Mouse (Mus musculus) C2C12 (cell line): ENCODE measurements around the gene Rbbp6. TPM values are rescaled to one million over a fixed set of nuclear protein-coding genes. Genes with fewer than 3 reads are reported as not detected.

ENCODE experiments used
- H3K27me3 ChIP-seq: one replicate; pipeline ENCODE4 v1.6.1; 2011; ENCODE audit not compliant: control insufficient read depth, insufficient read depth, insufficient read length
- H3K36me3 ChIP-seq: one replicate; pipeline ENCODE4 v1.6.1; 2011; ENCODE audit not compliant: control insufficient read depth, insufficient read depth
- H3K4me3 ChIP-seq: one replicate; pipeline ENCODE4 v1.5.1; 2011; ENCODE audit warnings: mild to moderate bottlenecking, control low read depth; ENCODE audit not compliant: poor library complexity, insufficient read depth, severe bottlenecking
- H3K79me2 ChIP-seq: one replicate; pipeline ENCODE4 v1.6.1; 2011; ENCODE audit not compliant: control insufficient read depth, insufficient read depth
- H3K79me3 ChIP-seq: one replicate; pipeline ENCODE4 v1.6.1; 2011; ENCODE audit warnings: low read depth, control low read depth
- H3ac ChIP-seq: one replicate; pipeline ENCODE3; 2011; ENCODE audit warnings: low read depth; ENCODE audit not compliant: control insufficient read depth, insufficient read length
- CEBPB ChIP-seq: IDR thresholded peaks from one replicate; pipeline ENCODE4 v1.6.1; 2011; ENCODE audit warnings: low read depth, mild to moderate bottlenecking, control low read depth, moderate library complexity
- CTCF ChIP-seq: IDR thresholded peaks from one replicate; pipeline ENCODE4 v1.5.1; 2011; ENCODE audit not compliant: control insufficient read depth, insufficient read depth, insufficient read length
- FOSL1 ChIP-seq: IDR thresholded peaks from one replicate; pipeline ENCODE4 v1.8.0; 2011; ENCODE audit warnings: mild to moderate bottlenecking, low read length; ENCODE audit not compliant: poor library complexity, insufficient read depth, severe bottlenecking
- MAX ChIP-seq: IDR thresholded peaks from one replicate; pipeline ENCODE4 v1.6.1; 2011; ENCODE audit warnings: mild to moderate bottlenecking, control low read depth
- MYOD1 ChIP-seq: IDR thresholded peaks from one replicate; pipeline ENCODE4 v1.6.1; 2011; ENCODE audit warnings: low read depth; ENCODE audit not compliant: control insufficient read depth, insufficient read length
- MYOG ChIP-seq: IDR thresholded peaks from one replicate; pipeline ENCODE4 v1.6.1; 2011; ENCODE audit not compliant: control insufficient read depth, insufficient read length; ENCODE audit errors: extremely low read depth
- USF1 ChIP-seq: IDR thresholded peaks from one replicate; pipeline ENCODE4 v1.6.1; 2011; ENCODE audit warnings: low read depth, mild to moderate bottlenecking, control low read depth, moderate library complexity
- polyA plus RNA-seq: library from polyadenylated mRNA; unstranded; fragments of >200 nt; fragmentation: generic; extraction: Trizol; gene quantifications from one replicate; pipeline ENCODE4 v1.2.1, GENCODE M21; 2012; ENCODE audit warnings: missing spikeins

The Rbbp6 gene
- polyA plus RNA-seq, 1 experiment = 13.0 TPM

DNA sequence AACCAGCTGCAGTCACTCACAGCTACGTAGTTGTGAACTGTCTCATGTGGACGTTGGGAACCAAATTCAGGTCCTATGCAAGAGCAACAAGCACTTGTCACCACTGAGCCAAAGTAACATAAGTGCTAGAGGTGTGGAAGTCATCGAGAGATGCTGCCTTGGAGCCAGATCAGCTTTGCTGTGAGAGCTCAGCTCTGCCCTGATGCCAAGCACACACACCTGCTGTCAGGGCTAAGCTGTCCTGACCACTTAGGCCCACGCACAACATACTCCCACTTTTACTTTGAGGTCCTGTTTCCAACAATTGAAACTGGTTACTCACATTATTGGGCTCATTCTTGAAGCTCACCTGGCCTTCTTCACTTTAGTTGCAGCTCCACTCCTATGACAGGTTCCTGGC is 37.7 kb downstream of the Rbbp6 start:
- Histone ChIP-seq H3K27me3 (no peaks in the 10 kb centered on the region), H3K79me3 (no peaks in the 10 kb centered on the region), H3K79me2 (no peaks in the 10 kb centered on the region), H3K4me3 (no peak overlapping the region), H3K36me3 (peaks cover 58% of the 10 kb centered on the region), H3ac (no peak overlapping the region)
- no peak for TF ChIP-seq CEBPB

DNA sequence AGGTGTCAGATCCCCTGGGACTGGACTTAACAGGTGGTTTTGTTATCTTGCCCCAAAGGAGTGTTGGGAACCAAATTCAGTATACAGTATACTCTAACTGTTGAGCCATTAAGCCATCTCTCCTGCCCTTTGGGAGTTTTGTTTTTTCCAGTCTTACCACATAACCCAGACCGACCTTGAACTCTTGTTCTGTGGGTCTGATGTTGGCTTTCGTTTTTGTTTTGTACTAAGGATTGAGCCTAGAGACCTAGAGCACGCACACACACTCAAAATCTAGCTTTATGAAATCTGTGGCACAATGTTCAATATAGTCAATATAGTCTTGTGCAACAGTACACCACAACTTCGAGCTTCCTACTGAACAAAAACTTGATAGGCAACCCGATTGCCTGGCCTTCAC is 39.0 kb downstream of the Rbbp6 start:
- Histone ChIP-seq H3ac (no peak overlapping the region), H3K4me3 (no peak overlapping the region), H3K79me3 (no peaks in the 10 kb centered on the region), H3K36me3 (peaks cover 45% of the 10 kb centered on the region), H3K27me3 (no peaks in the 10 kb centered on the region), H3K79me2 (no peaks in the 10 kb centered on the region)
- no peak for TF ChIP-seq FOSL1
- no peak for TF ChIP-seq MYOG
- no peak for TF ChIP-seq CEBPB
- no peak for TF ChIP-seq USF1
- no peak for TF ChIP-seq CTCF
- no peak for TF ChIP-seq MAX
- TF ChIP-seq MYOD1 = no peak

DNA sequence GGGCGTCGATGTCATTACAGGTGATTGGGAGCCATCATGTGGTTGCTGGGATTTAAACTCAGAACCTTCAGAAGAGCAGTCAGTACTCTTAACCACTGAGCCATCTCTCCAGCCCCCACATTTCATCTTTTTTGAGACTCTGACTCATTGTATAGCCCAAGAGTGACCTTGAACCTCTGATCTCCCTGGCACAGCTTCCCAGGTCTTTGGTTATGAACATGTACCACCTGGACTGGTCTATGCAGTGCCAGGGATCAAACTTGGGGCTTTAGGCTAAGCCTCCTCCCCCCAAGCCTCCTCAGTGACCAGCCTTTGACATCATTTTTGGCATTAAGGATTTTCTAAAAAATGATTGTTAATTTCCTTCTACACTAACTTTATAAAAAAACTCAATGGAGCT is 40.8 kb downstream of the Rbbp6 start:
- H3K27me3 ChIP-seq = no peaks in the 10 kb centered on the region

DNA sequence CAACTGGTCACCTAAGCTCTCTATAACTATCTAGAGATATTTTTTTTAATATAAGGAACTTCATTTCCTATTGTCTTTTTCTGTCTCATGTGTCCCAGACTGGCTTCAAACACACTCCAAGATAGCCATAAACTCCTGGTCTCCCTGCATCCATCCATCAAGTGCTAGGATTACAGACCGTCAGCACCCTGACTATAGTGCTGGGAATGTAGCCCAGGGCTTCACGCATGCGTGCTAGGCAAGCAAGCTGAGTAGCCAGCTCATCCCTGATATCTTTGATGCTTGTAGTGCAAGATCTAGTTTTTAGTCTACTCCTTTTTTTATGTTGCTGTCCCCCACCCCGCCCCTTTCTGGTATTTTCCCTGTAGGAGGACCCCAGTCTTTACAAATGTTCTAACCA is 42.3 kb downstream of the Rbbp6 start:
- Histone ChIP-seq H3K4me3 (no peak overlapping the region), H3K36me3 (peaks cover 21% of the 10 kb centered on the region), H3K79me3 (no peaks in the 10 kb centered on the region), H3ac (no peak overlapping the region), H3K79me2 (no peaks in the 10 kb centered on the region), H3K27me3 (peaks cover 7% of the 10 kb centered on the region)
- TF ChIP-seq MYOG (no peak), FOSL1 (no peak), CEBPB (no peak), USF1 (no peak), MAX (no peak), CTCF (no peak), MYOD1 (no peak)

More for the DNA sequence above, 40.8 kb downstream of the Rbbp6 start:
- Histone ChIP-seq H3K79me3 (no peaks in the 10 kb centered on the region), H3K4me3 (no peak overlapping the region), H3K79me2 (no peaks in the 10 kb centered on the region), H3ac (no peak overlapping the region), H3K36me3 (peaks cover 30% of the 10 kb centered on the region)
- TF ChIP-seq MYOD1 (no peak), MYOG (no peak), CEBPB (no peak), FOSL1 (no peak), MAX (no peak), USF1 (no peak), CTCF (no peak)

DNA sequence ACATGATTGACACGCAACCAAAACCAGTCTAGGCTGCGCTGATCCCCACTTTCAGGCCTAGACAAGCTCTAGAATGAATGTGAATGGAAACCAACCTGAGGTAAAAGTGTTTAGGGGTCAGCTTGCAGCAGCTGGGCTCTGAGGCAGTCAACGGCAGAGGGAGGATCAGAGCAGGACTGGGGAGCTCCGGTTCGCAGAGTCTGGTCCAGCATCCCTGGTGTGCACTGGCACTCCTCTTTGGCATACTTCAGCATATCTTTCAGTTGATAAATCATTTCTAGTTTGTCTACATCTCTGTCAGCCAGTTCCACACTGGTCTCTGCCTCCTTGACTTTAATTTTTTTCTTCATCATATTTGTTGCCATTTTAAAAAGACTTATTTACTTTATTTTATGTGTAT is 48.0 kb downstream of the Rbbp6 start:
- H3K4me3 ChIP-seq = no peak overlapping the region
- peaks cover 18% of the 10 kb centered on the region for H3K27me3 ChIP-seq
- no peaks in the 10 kb centered on the region for H3K79me2 ChIP-seq
- H3K79me3 ChIP-seq = no peaks in the 10 kb centered on the region
- H3ac ChIP-seq = no peak overlapping the region
- H3K36me3 ChIP-seq = no peaks in the 10 kb centered on the region
- TF ChIP-seq MYOD1 (no peak), USF1 (no peak)

DNA sequence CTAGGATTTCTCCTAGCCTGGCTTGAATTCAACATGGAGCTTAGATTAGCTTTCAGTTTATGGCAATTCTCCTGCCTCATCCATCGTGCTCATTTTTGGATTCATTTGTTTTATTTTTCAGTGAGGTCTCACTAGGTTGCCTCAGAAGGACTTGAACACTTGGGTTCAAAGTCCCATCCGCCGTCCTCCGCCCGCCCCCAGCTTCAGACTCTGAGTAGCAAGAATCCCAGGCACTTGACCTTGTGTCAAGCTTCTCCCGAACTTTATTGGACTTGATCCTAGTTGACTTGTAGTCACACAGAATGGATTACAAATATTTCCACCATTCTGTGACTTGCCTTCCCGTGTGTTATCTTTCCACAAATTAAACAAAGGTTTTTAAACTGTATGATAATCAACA is 49.2 kb downstream of the Rbbp6 start:
- TF ChIP-seq CTCF = no peak
- no peak for TF ChIP-seq MAX
- TF ChIP-seq MYOD1 = no peak
- TF ChIP-seq CEBPB = no peak
- TF ChIP-seq USF1 = no peak
- no peak for TF ChIP-seq FOSL1
- no peak for TF ChIP-seq MYOG
- no peak overlapping the region for H3ac ChIP-seq
- H3K27me3 ChIP-seq = peaks cover 18% of the 10 kb centered on the region
- H3K36me3 ChIP-seq = no peaks in the 10 kb centered on the region
- no peak overlapping the region for H3K4me3 ChIP-seq
- H3K79me3 ChIP-seq = no peaks in the 10 kb centered on the region
- no peaks in the 10 kb centered on the region for H3K79me2 ChIP-seq
